Mouse (Mus musculus): Measurements from ENCODE around the gene Smarca5.

GRCm38 (mm10) chr8:80710670-80711400, 28.5 kb downstream of the Smarca5 start:
- TF ChIP-seq CEBPB (IDR thresholded peaks at IDR 0.05; ENCODE audit: low read depth) (no peak), CTCF (IDR thresholded peaks at IDR 0.05; ENCODE audit: control insufficient read depth, insufficient read depth, insufficient read length) (no peak), USF1 (IDR thresholded peaks at IDR 0.05; ENCODE audit: low read depth) (no peak), MAX (IDR thresholded peaks at IDR 0.05) (no peak)
